Comparison of ENCODE assay signal across 18 mouse cellular contexts in the genomic region with DNA sequence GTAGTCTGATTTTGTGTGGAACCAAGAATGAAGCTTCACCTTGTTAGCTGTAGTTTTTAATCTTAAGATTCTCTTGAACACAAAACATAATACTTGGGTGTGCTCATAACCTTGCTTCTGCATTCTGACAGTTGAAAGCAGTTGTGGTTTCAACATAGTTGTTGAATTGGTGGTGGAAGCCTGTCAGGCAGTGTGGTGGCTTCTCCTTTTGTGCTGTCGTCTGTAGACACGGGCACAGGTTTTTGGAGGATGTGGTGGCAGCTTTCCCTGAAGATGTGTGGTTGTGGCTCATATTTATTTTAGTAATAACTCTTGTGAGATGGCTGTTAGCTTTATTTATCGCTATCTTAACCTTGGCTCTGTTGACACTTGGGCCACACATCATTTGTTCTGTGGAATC.
A peak's percentile ranks its signal among the peaks of the same experiment; 100 is the strongest.
DNase-seq lines count a peak whose midpoint lies in the region; ATAC-seq and TF ChIP-seq lines count a peak whose summit lies in the region.
"Had no signal": no experiment of that assay in that cellular context is flagged by ENCODE, and none has a peak within 500 bp of the region (broad histone marks: within the 10 kb centered on the region; RNA-seq: fewer than 3 reads in every experiment).

No protein-coding gene starts in this region.

- H3K4me3 ChIP-seq in thymus, adult 2 months (ENCODE audit: control insufficient read depth, insufficient read depth, low read length) = no peak overlapping the region
- H3K4me3 ChIP-seq: heart, embryonic 12.5 days; hindbrain, embryonic 13.5 days; intestine, embryonic 15.5 days; lung, embryonic 15.5 days; neural tube, embryonic 13.5 days had no signal

- peaks cover 65% of the 10 kb centered on the region for H3K36me3 ChIP-seq in thymus, adult 2 months (ENCODE audit: control insufficient read depth, insufficient read depth, low read length)

- no peaks in the 10 kb centered on the region; the same call in 1 of the 2 replicates for H3K4me1 ChIP-seq in thymus, adult 2 months (replicated peaks; ENCODE audit: control insufficient read depth, insufficient read depth, low read length)
- H3K4me1 ChIP-seq: heart, embryonic 12.5 days; hindbrain, embryonic 13.5 days; intestine, embryonic 15.5 days; lung, embryonic 15.5 days; neural tube, embryonic 13.5 days had no signal

- DNase-seq in frontal cortex, postnatal 14 days (ENCODE audit: low spot score in 2 of 2) = no peak
- peak; percentile 30 for DNase-seq in thymus, adult 2 months
- no peak for DNase-seq in thymus, adult 18-20 months
- DNase-seq in monocyte, adult 2 months (ENCODE audit: low read depth in 1 of 2, low spot score in 2 of 2) = peak; percentile 18 to 44
- DNase-seq in right cerebral cortex, postnatal 4 days = no peak
- no peak for DNase-seq in left cerebral cortex, adult 8-10 months (ENCODE audit: low spot score in 2 of 2)
- no peak for DNase-seq in right cerebral cortex, postnatal 36 days (ENCODE audit: low spot score in 2 of 2)
- DNase-seq: cerebellum, postnatal 14 days; forebrain, postnatal 0 days; gastrocnemius, postnatal 14 days; kidney, postnatal 10 days; midbrain, embryonic 14.5 days had no signal

- TF ChIP-seq CTCF in thymus, adult 2 months (IDR thresholded peaks at IDR 0.05; ENCODE audit: borderline replicate concordance, control insufficient read depth, extremely low read depth, insufficient read depth, low read length, poor library complexity) = no peak

- no peak for TF ChIP-seq POLR2A in thymus, adult 2 months (IDR thresholded peaks at IDR 0.05; ENCODE audit: control insufficient read depth, extremely low read depth, insufficient read depth, low read length, poor library complexity)

- WGBS in thymus, adult 2 months = 7% methylated on average over 3 of the region's 3 CpGs

- ATAC-seq in frontal cortex, adult (ENCODE audit: low TSS enrichment) = peak; percentile 42; the same call in 1 of the 2 replicates
- ATAC-seq: forebrain, postnatal 0 days; intestine, embryonic 15.5 days had no signal

- no peaks in the 10 kb centered on the region for H3K27me3 ChIP-seq in thymus, adult 2 months (ENCODE audit: control insufficient read depth, insufficient read depth, low read length)
- H3K27me3 ChIP-seq: heart, embryonic 12.5 days; hindbrain, embryonic 13.5 days; intestine, embryonic 15.5 days; lung, embryonic 15.5 days; neural tube, embryonic 13.5 days had no signal

- H3K27ac ChIP-seq in thymus, adult 2 months (ENCODE audit: control insufficient read depth, insufficient read depth, low read length) = no peak overlapping the region
- H3K27ac ChIP-seq: hindbrain, embryonic 13.5 days; intestine, embryonic 15.5 days; lung, embryonic 15.5 days; neural tube, embryonic 13.5 days had no signal

Comparison
In these comparisons a context has a peak if more than half of its experiments do, and no peak if none do; other contexts are left out.
1. DNase-seq: peak in thymus, adult 2 months (single experiment) and monocyte, adult 2 months (2 of 2); none in frontal cortex, postnatal 14 days (0 of 2), thymus, adult 18-20 months (0 of 2), right cerebral cortex, postnatal 4 days (single experiment), left cerebral cortex, adult 8-10 months (0 of 2) and right cerebral cortex, postnatal 36 days (0 of 2).